12 mouse cellular contexts compared by ENCODE assay signal in the genomic region with DNA sequence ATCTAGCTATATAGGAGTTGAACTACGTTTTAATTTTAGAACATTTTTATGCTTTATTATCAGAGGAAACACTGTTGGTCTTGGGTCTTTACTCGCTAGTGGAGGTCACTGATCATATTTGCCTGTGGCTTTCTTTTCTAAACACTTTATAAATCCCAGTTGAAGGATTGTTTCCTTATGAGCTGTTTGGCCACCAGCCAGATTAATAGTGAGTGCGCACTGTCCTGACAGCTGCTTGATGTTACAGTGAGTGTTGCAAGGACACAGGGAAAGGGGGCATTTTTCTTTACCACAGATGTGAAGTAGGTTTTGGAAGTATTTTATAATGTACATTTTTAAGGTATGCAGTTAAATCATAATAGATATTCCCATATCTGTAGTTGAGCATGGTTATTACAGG. TPM values are rescaled to one million over a fixed set of nuclear protein-coding genes. Genes with fewer than 3 reads are reported as not detected.
DNase-seq lines count a peak whose midpoint lies in the region; ATAC-seq and TF ChIP-seq lines count a peak whose summit lies in the region.
"Had no signal": no experiment of that assay in that cellular context is flagged by ENCODE, and none has a peak within 500 bp of the region (broad histone marks: within the 10 kb centered on the region; RNA-seq: fewer than 3 reads in every experiment).

No protein-coding gene starts in this region.

- H3K36me3 ChIP-seq in stomach, postnatal 0 days (ENCODE audit: control insufficient read depth, insufficient read depth, low read length), result 0 out of 2 replicates have a peak, but pooled peaks cover 3% of the 10 kb centered on the region
- H3K36me3 ChIP-seq: neural tube, embryonic 15.5 days had no signal

- no peaks in the 10 kb centered on the region for H3K27me3 ChIP-seq in stomach, postnatal 0 days (ENCODE audit: control insufficient read depth, insufficient read depth, low read length)
- H3K27me3 ChIP-seq: embryonic facial prominence, embryonic 13.5 days; liver, embryonic 15.5 days; neural tube, embryonic 15.5 days had no signal

- H3K27ac ChIP-seq in stomach, postnatal 0 days (replicated peaks), result no peak overlapping the region
- H3K27ac ChIP-seq: embryonic facial prominence, embryonic 13.5 days; liver, embryonic 15.5 days had no signal

- peak; percentile 19 to 38 for DNase-seq in cerebellum, postnatal 10 days
- DNase-seq in cerebellum, postnatal 36 days, result no peak
- DNase-seq in retina, postnatal 1 day, result peak; percentile 26
- no peak for DNase-seq in retina, embryonic 14.5 days (ENCODE audit: low spot score)
- peak; percentile 72 for DNase-seq in kidney, postnatal 14 days
- no peak for DNase-seq in stomach, postnatal 0 days (ENCODE audit: low spot score)
- no peak for DNase-seq in layer of hippocampus, adult 18-20 months (ENCODE audit: low spot score in 2 of 2)
- no peak for DNase-seq in spleen, adult 12 weeks (ENCODE audit: low spot score)
- DNase-seq: thymus, adult 2 months had no signal

- 6% methylated on average over 3 of the region's 3 CpGs for WGBS in stomach, postnatal 0 days

- H3K4me3 ChIP-seq in stomach, postnatal 0 days (ENCODE audit: low read depth, low read length), result no peak overlapping the region
- H3K4me3 ChIP-seq: embryonic facial prominence, embryonic 13.5 days; liver, embryonic 15.5 days; neural tube, embryonic 15.5 days had no signal

- H3K4me2 ChIP-seq in stomach, postnatal 0 days (replicated peaks; ENCODE audit: low read depth), result no peak overlapping the region
- H3K4me2 ChIP-seq: embryonic facial prominence, embryonic 13.5 days; liver, embryonic 15.5 days; neural tube, embryonic 15.5 days had no signal

- H3K4me1 ChIP-seq in stomach, postnatal 0 days (replicated peaks; ENCODE audit: control insufficient read depth, insufficient read depth), result peaks cover 5% of the 10 kb centered on the region; the same call in 1 of the 2 replicates

- ATAC-seq in stomach, postnatal 0 days (ENCODE audit: low FRiP score, low TSS enrichment), result peak; percentile 64; the same call in 1 of the 2 replicates

- no peak for TF ChIP-seq CTCF in stomach, postnatal 0 days (IDR thresholded peaks at IDR 0.05; ENCODE audit: low read depth)

- no peak for TF ChIP-seq EP300 in stomach, postnatal 0 days (optimal IDR thresholded peaks at IDR 0.05)

- H3K9me3 ChIP-seq in stomach, postnatal 0 days (ENCODE audit: control insufficient read depth, low read length), result no peaks in the 10 kb centered on the region
- H3K9me3 ChIP-seq: embryonic facial prominence, embryonic 13.5 days; liver, embryonic 15.5 days; neural tube, embryonic 15.5 days had no signal

- H3K9ac ChIP-seq in stomach, postnatal 0 days (ENCODE audit: low read length), result no peak overlapping the region
- H3K9ac ChIP-seq: embryonic facial prominence, embryonic 13.5 days; liver, embryonic 15.5 days; neural tube, embryonic 15.5 days had no signal

RNA-seq across cellular contexts. Expression of a gene that starts 50.4 kb away (rescaled TPM):
- polyA plus RNA-seq in stomach, postnatal 0 days (2015; fragmentation: Nextera tagmentation; extraction: Ambion mirVana), result 10.5 and 11.3 TPM in 2 replicates
- total RNA-seq in layer of hippocampus, adult 18-20 months (2021), result 10 to 100 TPM; 13.9 to 15.6 TPM

Comparison
In these comparisons a context has a peak if more than half of its experiments do, and no peak if none do; other contexts are left out.
1. DNase-seq: peak in cerebellum, postnatal 10 days (2 of 2), retina, postnatal 1 day (single experiment) and kidney, postnatal 14 days (single experiment); none in cerebellum, postnatal 36 days (0 of 2), retina, embryonic 14.5 days (single experiment), stomach, postnatal 0 days (single experiment), layer of hippocampus, adult 18-20 months (0 of 2) and spleen, adult 12 weeks (single experiment).